Mouse (Mus musculus) MEL (cell line): ENCODE data around the gene Olfr323. TPM values are rescaled to one million over a fixed set of nuclear protein-coding genes. Genes with fewer than 3 reads are reported as not detected.

Experiments used
- DNase-seq: peaks from one replicate; pipeline ENCODE4 v3.0.0; 2011; ENCODE audit warnings: low read depth, low spot score
- H3K27ac ChIP-seq: 2 replicates; pipeline ENCODE4 v1.5.1; 2012; ENCODE audit warnings: low read depth, mild to moderate bottlenecking, control low read depth, low read length, moderate library complexity; ENCODE audit not compliant: control insufficient read depth
- H3K27me3 ChIP-seq, 2 experiments: fragments of 150-350 bp in 1 of 2; sonication (generic) in 1 of 2; 2 replicates each; pipeline ENCODE4 v1.6.1; 2012; ENCODE audit warnings: low read length in 2 of 2, mild to moderate bottlenecking in 2 of 2, improper control_type of control experiment in 1 of 2, moderate library complexity in 1 of 2; ENCODE audit not compliant: insufficient read depth in 2 of 2, control insufficient read depth in 1 of 2
- H3K36me3 ChIP-seq, 2 experiments: 2 replicates each; pipeline ENCODE4 v1.6.1; 2012 to 2014; ENCODE audit warnings: low read length in 2 of 2, improper control_type of control experiment in 1 of 2, inconsistent platforms in 1 of 2, mild to moderate bottlenecking in 1 of 2; ENCODE audit not compliant: insufficient read depth in 2 of 2, control insufficient read depth in 1 of 2
- H3K4me1 ChIP-seq, 2 experiments: fragments of 150-350 bp in 1 of 2; sonication (generic) in 1 of 2; 2 replicates each; pipeline ENCODE4 v1.6.1; 2012; ENCODE audit warnings: low read length in 2 of 2, improper control_type of control experiment in 1 of 2, mild to moderate bottlenecking in 1 of 2; ENCODE audit not compliant: insufficient read depth in 2 of 2, control insufficient read depth in 1 of 2
- H3K4me3 ChIP-seq, 2 experiments: fragments of 150-350 bp in 1 of 2; sonication (generic) in 1 of 2; 2 replicates each; pipeline ENCODE4 v1.5.1; 2012; ENCODE audit warnings: low read depth in 2 of 2, low read length in 2 of 2, mild to moderate bottlenecking in 2 of 2, moderate library complexity in 2 of 2, control low read depth in 1 of 2, improper control_type of control experiment in 1 of 2; ENCODE audit not compliant: control insufficient read depth in 1 of 2, insufficient read depth in 1 of 2
- H3K79me2 ChIP-seq: 2 replicates; pipeline ENCODE4 v1.6.1; 2012; ENCODE audit warnings: mild to moderate bottlenecking, low read length, moderate library complexity; ENCODE audit not compliant: control insufficient read depth, poor library complexity, insufficient read depth
- H3K9ac ChIP-seq: 2 replicates; pipeline ENCODE4 v1.6.1; 2012; ENCODE audit warnings: low read depth, mild to moderate bottlenecking, control low read depth, low read length, moderate library complexity; ENCODE audit not compliant: control insufficient read depth, poor library complexity, severe bottlenecking
- H3K9me3 ChIP-seq: fragments of 150-350 bp; sonication (generic); replicated peaks from 2 replicates; pipeline ENCODE4 v1.6.1; 2012; ENCODE audit warnings: mild to moderate bottlenecking, low read length, improper control_type of control experiment, moderate library complexity; ENCODE audit not compliant: insufficient read depth
- CTCF ChIP-seq, 3 experiments: IDR thresholded peaks in 2 of 3; conservative IDR thresholded peaks in 1 of 3; 2 replicates each; pipeline ENCODE4 v1.5.1; 2011 to 2012; ENCODE audit warnings: low read length in 3 of 3, low read depth in 2 of 3, mild to moderate bottlenecking in 2 of 3, improper control_type of control experiment in 1 of 3, inconsistent platforms in 1 of 3, mixed read lengths in 1 of 3, moderate library complexity in 1 of 3; ENCODE audit not compliant: control insufficient read depth in 1 of 3, insufficient read depth in 1 of 3, poor library complexity in 1 of 3, severe bottlenecking in 1 of 3
- ETS1 ChIP-seq: IDR thresholded peaks from 2 replicates; pipeline ENCODE4 v1.6.1; 2012; ENCODE audit warnings: low read depth, mild to moderate bottlenecking, inconsistent platforms, low read length, improper control_type of control experiment, moderate library complexity
- GATA1 ChIP-seq: IDR thresholded peaks from 2 replicates; pipeline ENCODE4 v1.6.1; 2011; ENCODE audit warnings: low read depth, low read length, improper control_type of control experiment
- HCFC1 ChIP-seq: IDR thresholded peaks from 2 replicates; pipeline ENCODE4 v1.6.1; 2012; ENCODE audit warnings: low read depth, mild to moderate bottlenecking, inconsistent platforms, low read length, improper control_type of control experiment, moderate library complexity
- KAT2A ChIP-seq: conservative IDR thresholded peaks from 2 replicates; pipeline ENCODE4 v1.6.1; 2012; ENCODE audit warnings: low read depth, low read length, improper control_type of control experiment, inconsistent platforms
- MEF2A ChIP-seq: IDR thresholded peaks from 2 replicates; pipeline ENCODE4 v1.6.1; 2014; ENCODE audit warnings: low read depth, mild to moderate bottlenecking, inconsistent platforms, low read length, improper control_type of control experiment; ENCODE audit not compliant: poor library complexity, insufficient replicate concordance, severe bottlenecking; ENCODE audit errors: extremely low read depth
- MXI1 ChIP-seq: IDR thresholded peaks from 2 replicates; pipeline ENCODE4 v1.6.1; 2011; ENCODE audit warnings: mild to moderate bottlenecking, low read depth, low read length, improper control_type of control experiment
- MYB ChIP-seq: IDR thresholded peaks from 2 replicates; pipeline ENCODE4 v1.6.1; 2011; ENCODE audit warnings: mild to moderate bottlenecking, low read depth, low read length, improper control_type of control experiment
- MYC ChIP-seq: IDR thresholded peaks from 2 replicates; pipeline ENCODE4 v1.6.1; 2011; ENCODE audit warnings: low read depth, mild to moderate bottlenecking, low read length, improper control_type of control experiment, moderate library complexity
- NELFE ChIP-seq: IDR thresholded peaks from 2 replicates; pipeline ENCODE4 v1.6.1; 2011; ENCODE audit warnings: low read depth, low read length, improper control_type of control experiment
- POLR2A ChIP-seq, 2 experiments: IDR thresholded peaks; 2 replicates each; pipeline ENCODE4 v1.6.1; 2011 to 2012; ENCODE audit warnings: low read length in 2 of 2, mild to moderate bottlenecking in 2 of 2, control low read depth in 1 of 2, improper control_type of control experiment in 1 of 2, low read depth in 1 of 2, moderate library complexity in 1 of 2; ENCODE audit not compliant: control insufficient read depth in 1 of 2, insufficient read depth in 1 of 2, poor library complexity in 1 of 2
- POLR2AphosphoS2 ChIP-seq: IDR thresholded peaks from 2 replicates; pipeline ENCODE4 v1.6.1; 2011; ENCODE audit warnings: low read length, improper control_type of control experiment
- POLR2AphosphoS5 ChIP-seq: IDR thresholded peaks from 2 replicates; pipeline ENCODE4 v1.6.1; 2012; ENCODE audit warnings: low read depth, borderline replicate concordance, mild to moderate bottlenecking, inconsistent platforms, low read length, moderate library complexity, mixed read lengths
- RAD21 ChIP-seq: IDR thresholded peaks from 2 replicates; pipeline ENCODE4 v1.6.1; 2011; ENCODE audit warnings: mild to moderate bottlenecking, low read depth, low read length, improper control_type of control experiment
- SIN3A ChIP-seq: IDR thresholded peaks from 2 replicates; pipeline ENCODE4 v1.6.1; 2012; ENCODE audit warnings: low read length, improper control_type of control experiment, inconsistent platforms
- TAL1 ChIP-seq: IDR thresholded peaks from 2 replicates; pipeline ENCODE4 v1.6.1; 2012; ENCODE audit warnings: mild to moderate bottlenecking, inconsistent platforms, low read length, moderate library complexity, mixed read lengths
- TCF12 ChIP-seq: IDR thresholded peaks from 2 replicates; pipeline ENCODE4 v1.6.1; 2014; ENCODE audit warnings: low read depth, mild to moderate bottlenecking, inconsistent platforms, low read length, improper control_type of control experiment, moderate library complexity
- UBTF ChIP-seq: IDR thresholded peaks from 2 replicates; pipeline ENCODE4 v1.6.1; 2012; ENCODE audit warnings: low read depth, mild to moderate bottlenecking, inconsistent platforms, low read length, improper control_type of control experiment, moderate library complexity, borderline replicate concordance; ENCODE audit not compliant: insufficient read depth
- USF1 ChIP-seq: IDR thresholded peaks from 2 replicates; pipeline ENCODE4 v1.6.1; 2014; ENCODE audit warnings: low read depth, mild to moderate bottlenecking, inconsistent platforms, low read length, improper control_type of control experiment, moderate library complexity
- USF2 ChIP-seq, 2 experiments: IDR thresholded peaks; 2 replicates each; pipeline ENCODE4 v1.6.1; 2011 to 2012; ENCODE audit warnings: improper control_type of control experiment in 2 of 2, low read length in 2 of 2, borderline replicate concordance in 1 of 2, inconsistent platforms in 1 of 2, low read depth in 1 of 2, mild to moderate bottlenecking in 1 of 2; ENCODE audit not compliant: insufficient read depth in 1 of 2
- ZC3H11A ChIP-seq: IDR thresholded peaks from 2 replicates; pipeline ENCODE4 v1.6.1; 2012; ENCODE audit warnings: low read depth, mild to moderate bottlenecking, inconsistent platforms, low read length, improper control_type of control experiment
- ZKSCAN1 ChIP-seq: IDR thresholded peaks from 2 replicates; pipeline ENCODE4 v1.6.1; 2012; ENCODE audit warnings: low read depth, mild to moderate bottlenecking, inconsistent platforms, low read length, improper control_type of control experiment, moderate library complexity
- ZNF384 ChIP-seq: IDR thresholded peaks from 2 replicates; pipeline ENCODE4 v1.6.1; 2012; ENCODE audit warnings: low read depth, mild to moderate bottlenecking, inconsistent platforms, low read length, improper control_type of control experiment
- polyA plus RNA-seq, 2 experiments: library from polyadenylated mRNA; stranded (reverse) in 1 of 2; unstranded in 1 of 2; fragments of >175 nt in 1 of 2; fragments of >200 nt in 1 of 2; gene quantifications; 2 replicates each; pipeline versions ENCODE4 v1.2.1 to v1.2.4; 2012; ENCODE audit warnings: low replicate concordance in 2 of 2, low read depth in 1 of 2; ENCODE audit not compliant: insufficient read length in 2 of 2, insufficient read depth in 1 of 2, missing spikeins in 1 of 2
- total RNA-seq: library from RNA; depleted of rRNA; stranded (reverse); fragments of 300-350 nt; gene quantifications from 2 replicates; pipeline ENCODE4 v1.2.3, GENCODE M21; 2012

The Olfr323 gene
- total and polyA plus RNA-seq, 3 experiments, result not detected

DNA sequence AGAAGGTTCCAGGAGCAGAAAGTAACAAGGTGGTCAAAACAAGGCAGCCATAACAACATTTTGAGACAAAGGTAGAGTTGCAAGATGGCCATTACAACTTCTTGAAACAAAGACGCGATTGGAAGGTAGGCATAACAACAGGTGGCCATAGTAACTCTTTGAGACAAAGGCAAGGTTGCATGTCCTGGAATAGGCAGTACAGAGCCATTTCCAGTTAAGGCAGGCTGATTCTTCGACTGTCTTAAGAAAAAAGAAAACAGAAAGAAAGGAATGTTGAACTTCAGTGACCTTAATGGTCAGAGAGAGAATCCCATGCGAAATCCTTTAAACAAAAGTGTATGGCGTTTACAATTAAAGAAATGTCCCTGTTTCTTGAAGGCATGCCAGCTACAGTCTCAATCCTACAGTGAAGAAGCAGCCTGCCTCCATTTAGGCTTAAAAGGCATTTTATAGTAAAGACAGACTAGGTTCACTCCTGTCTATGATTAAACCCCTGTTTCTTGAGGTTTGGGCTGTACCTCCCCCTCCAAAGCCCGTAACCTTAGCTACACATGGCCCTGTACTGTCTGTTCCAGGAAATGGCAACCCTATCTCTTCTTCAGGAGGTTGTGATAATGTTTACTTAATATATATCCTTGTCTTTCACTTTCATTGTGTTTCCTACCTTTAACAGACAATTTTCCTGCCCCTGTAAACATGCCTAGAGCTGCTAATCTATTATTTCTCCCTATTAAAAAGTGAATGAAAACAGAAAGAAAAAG is 27.3 kb downstream of the Olfr323 start (continued):
- TF ChIP-seq USF2 (IDR thresholded peaks at IDR 0.05; ENCODE audit: borderline replicate concordance in 1 of 2, insufficient read depth in 1 of 2, low read depth in 1 of 2, low read length in 2 of 2), result no peak
- no peak for TF ChIP-seq USF1
- 0 out of 2 replicates have a peak, but pooled peaks have one; percentile 40 for TF ChIP-seq MYC
- TF ChIP-seq ZNF384, result no peak
- TF ChIP-seq ZKSCAN1, result no peak
- TF ChIP-seq MEF2A, result no peak
- TF ChIP-seq SIN3A, result peak; percentile 43; the same call in 1 of the 2 replicates
- peak; percentile 22; the same call in 1 of the 2 replicates for TF ChIP-seq TCF12
- TF ChIP-seq MXI1, result peak; percentile 27; the same call in 1 of the 2 replicates
- no peak for TF ChIP-seq POLR2AphosphoS5
- TF ChIP-seq CTCF (IDR thresholded peaks at IDR 0.05 in 2 of 3, conservative IDR thresholded peaks at IDR 0.05 in 1 of 3; ENCODE audit: control insufficient read depth in 1 of 3, insufficient read depth in 1 of 3, low read depth in 2 of 3, low read length in 3 of 3, poor library complexity in 1 of 3, severe bottlenecking in 1 of 3), result no peak
- TF ChIP-seq MYB, result no peak
- TF ChIP-seq POLR2A (IDR thresholded peaks at IDR 0.05; ENCODE audit: control insufficient read depth in 1 of 2, insufficient read depth in 1 of 2, low read depth in 1 of 2, low read length in 2 of 2, poor library complexity in 1 of 2), result no peak
- TF ChIP-seq RAD21, result no peak
- no peak for TF ChIP-seq NELFE
- TF ChIP-seq ZC3H11A, result no peak
- TF ChIP-seq HCFC1, result no peak
- no peak for TF ChIP-seq KAT2A
- 0 out of 2 replicates have a peak, but pooled peaks have one; percentile 29 for TF ChIP-seq GATA1
- TF ChIP-seq TAL1, result no peak
- TF ChIP-seq UBTF, result no peak
- peak; percentile 42; the same call in 1 of the 2 replicates for TF ChIP-seq ETS1
- TF ChIP-seq POLR2AphosphoS2, result no peak

GRCm38 (mm10) chr11:58602062-58602461 is 28.2 kb downstream of the Olfr323 start:
- Histone ChIP-seq H3K27me3 (peaks cover 0 to 4% of the 10 kb centered on the region in 2 experiments; a peak in 2 of 4 replicates), H3K4me1 (peaks cover 2 to 14% of the 10 kb centered on the region in 2 experiments; a peak in 1 of 4 replicates), H3K36me3 (peaks cover 0 to 5% of the 10 kb centered on the region in 2 experiments; a peak in 2 of 4 replicates), H3K9me3 (no peaks in the 10 kb centered on the region), H3K9ac (no peak overlapping the region), H3K79me2 (no peaks in the 10 kb centered on the region), H3K4me3 (no peak overlapping the region), H3K27ac (no peak overlapping the region)
- peak; percentile 63; the same call in 1 of the 2 replicates for TF ChIP-seq HCFC1
- no peak for TF ChIP-seq NELFE
- no peak for DNase-seq
